Mouse (Mus musculus): ENCODE measurements at regions not wholly inside any gene's neighbourhood (a gene's known extent, or its start where the extent isn't known, plus 50 kb on each side); places are given as distances from the start of the nearest gene placed in this dataset.
A peak's percentile ranks its signal among the peaks of the same experiment; 100 is the strongest.

- Histone ChIP-seq H3K9ac (ENCODE audit: low read depth, low read length, severe bottlenecking) (no peak overlapping the region), H3K4me2 (replicated peaks; ENCODE audit: low read depth, low read length, severe bottlenecking) (no peak overlapping the region), H3K36me3 (ENCODE audit: control insufficient read depth, insufficient read depth, low read length) (no peaks in the 10 kb centered on the region), H3K27me3 (ENCODE audit: control insufficient read depth, insufficient read depth, low read length) (no peaks in the 10 kb centered on the region), H3K9me3 (ENCODE audit: control insufficient read depth, low read length) (no peaks in the 10 kb centered on the region), H3K4me1 (ENCODE audit: control insufficient read depth, insufficient read depth, low read length) (no peaks in the 10 kb centered on the region), H3K27ac (replicated peaks; ENCODE audit: low read depth, low read length) (no peak overlapping the region), H3K4me3 (replicated peaks; ENCODE audit: low read length) (no peak overlapping the region)
- ATAC-seq (ENCODE audit: low FRiP score, low read depth) (no peak), DNase-seq (ENCODE audit: low spot score) (no peak)
- no peak for TF ChIP-seq POLR2A (IDR thresholded peaks at IDR 0.05; ENCODE audit: borderline replicate concordance, extremely low read depth, insufficient read depth, insufficient read length)
- WGBS: 89% methylated on average over 2 of the region's 2 CpGs
Observed at GRCm38 (mm10) chr11:89247991-89248390, 54.1 kb downstream of the Nog start.

GRCm38 (mm10) chr11:89243370-89243769, 58.8 kb downstream of the Nog start:
- H3K36me3 ChIP-seq (ENCODE audit: control insufficient read depth, insufficient read depth, low read length): no peaks in the 10 kb centered on the region

GRCm38 (mm10) chr11:89242130-89242529, 60.0 kb downstream of the Nog start:
- TF ChIP-seq POLR2A (IDR thresholded peaks at IDR 0.05; ENCODE audit: borderline replicate concordance, extremely low read depth, insufficient read depth, insufficient read length): no peak
- WGBS: 78% methylated on average over 2 of the region's 2 CpGs
- H3K36me3 ChIP-seq (ENCODE audit: control insufficient read depth, insufficient read depth, low read length): no peaks in the 10 kb centered on the region

More at GRCm38 (mm10) chr11:89243370-89243769, 58.8 kb downstream of the Nog start:
- no peaks in the 10 kb centered on the region for H3K9me3 ChIP-seq (ENCODE audit: control insufficient read depth, low read length)
- H3K4me2 ChIP-seq (replicated peaks; ENCODE audit: low read depth, low read length, severe bottlenecking): no peak overlapping the region
- ATAC-seq (ENCODE audit: low FRiP score, low read depth) (no peak), DNase-seq (ENCODE audit: low spot score) (peak; percentile 53)
- no peaks in the 10 kb centered on the region for H3K27me3 ChIP-seq (ENCODE audit: control insufficient read depth, insufficient read depth, low read length)
- WGBS: 17% methylated on average over 3 of the region's 3 CpGs
- H3K4me1 ChIP-seq (ENCODE audit: control insufficient read depth, insufficient read depth, low read length): no peaks in the 10 kb centered on the region
- no peak overlapping the region for H3K27ac ChIP-seq (replicated peaks; ENCODE audit: low read depth, low read length)
- H3K9ac ChIP-seq (ENCODE audit: low read depth, low read length, severe bottlenecking): no peak overlapping the region
- H3K4me3 ChIP-seq (replicated peaks; ENCODE audit: low read length): no peak overlapping the region
- TF ChIP-seq POLR2A (IDR thresholded peaks at IDR 0.05; ENCODE audit: borderline replicate concordance, extremely low read depth, insufficient read depth, insufficient read length): no peak

GRCm38 (mm10) chr11:89239891-89240290, 62.2 kb downstream of the Nog start:
- ATAC-seq (ENCODE audit: low FRiP score, low read depth): no peak
- Histone ChIP-seq H3K4me1 (ENCODE audit: control insufficient read depth, insufficient read depth, low read length) (no peaks in the 10 kb centered on the region), H3K27me3 (ENCODE audit: control insufficient read depth, insufficient read depth, low read length) (no peaks in the 10 kb centered on the region; the same call in 1 of the 2 replicates), H3K9ac (ENCODE audit: low read depth, low read length, severe bottlenecking) (no peak overlapping the region), H3K4me3 (replicated peaks; ENCODE audit: low read length) (no peak overlapping the region), H3K27ac (replicated peaks; ENCODE audit: low read depth, low read length) (no peak overlapping the region), H3K36me3 (ENCODE audit: control insufficient read depth, insufficient read depth, low read length) (no peaks in the 10 kb centered on the region), H3K4me2 (replicated peaks; ENCODE audit: low read depth, low read length, severe bottlenecking) (no peak overlapping the region), H3K9me3 (ENCODE audit: control insufficient read depth, low read length) (no peaks in the 10 kb centered on the region; the same call in 1 of the 2 replicates)
- 61% methylated on average over 9 of the region's 9 CpGs for WGBS
- no peak for DNase-seq (ENCODE audit: low spot score)
- no peak for TF ChIP-seq POLR2A (IDR thresholded peaks at IDR 0.05; ENCODE audit: borderline replicate concordance, extremely low read depth, insufficient read depth, insufficient read length)

More at GRCm38 (mm10) chr11:89242130-89242529, 60.0 kb downstream of the Nog start:
- ATAC-seq (ENCODE audit: low FRiP score, low read depth) (no peak), DNase-seq (ENCODE audit: low spot score) (no peak)
- Histone ChIP-seq H3K4me3 (replicated peaks; ENCODE audit: low read length) (no peak overlapping the region), H3K9me3 (ENCODE audit: control insufficient read depth, low read length) (no peaks in the 10 kb centered on the region; the same call in 1 of the 2 replicates), H3K4me1 (ENCODE audit: control insufficient read depth, insufficient read depth, low read length) (no peaks in the 10 kb centered on the region), H3K27ac (replicated peaks; ENCODE audit: low read depth, low read length) (no peak overlapping the region), H3K27me3 (ENCODE audit: control insufficient read depth, insufficient read depth, low read length) (no peaks in the 10 kb centered on the region), H3K4me2 (replicated peaks; ENCODE audit: low read depth, low read length, severe bottlenecking) (no peak overlapping the region), H3K9ac (ENCODE audit: low read depth, low read length, severe bottlenecking) (no peak overlapping the region)

GRCm38 (mm10) chr11:89236904-89237303, 65.2 kb downstream of the Nog start:
- no peak overlapping the region for H3K9ac ChIP-seq (ENCODE audit: low read depth, low read length, severe bottlenecking)
- no peak for DNase-seq (ENCODE audit: low spot score)
- TF ChIP-seq POLR2A (IDR thresholded peaks at IDR 0.05; ENCODE audit: borderline replicate concordance, extremely low read depth, insufficient read depth, insufficient read length): no peak

More at GRCm38 (mm10) chr11:89236904-89237303, 65.2 kb downstream of the Nog start:
- Histone ChIP-seq H3K27me3 (ENCODE audit: control insufficient read depth, insufficient read depth, low read length) (no peaks in the 10 kb centered on the region; the same call in 1 of the 2 replicates), H3K4me2 (replicated peaks; ENCODE audit: low read depth, low read length, severe bottlenecking) (no peak overlapping the region), H3K36me3 (ENCODE audit: control insufficient read depth, insufficient read depth, low read length) (no peaks in the 10 kb centered on the region), H3K27ac (replicated peaks; ENCODE audit: low read depth, low read length) (no peak overlapping the region), H3K4me1 (ENCODE audit: control insufficient read depth, insufficient read depth, low read length) (no peaks in the 10 kb centered on the region), H3K9me3 (ENCODE audit: control insufficient read depth, low read length) (no peaks in the 10 kb centered on the region; the same call in 1 of the 2 replicates), H3K4me3 (replicated peaks; ENCODE audit: low read length) (no peak overlapping the region)
- no peak for ATAC-seq (ENCODE audit: low FRiP score, low read depth)
- WGBS: 97% methylated on average over 3 of the region's 3 CpGs
